Mouse (Mus musculus): ENCODE data around the gene Krtap3-3. TPM values are rescaled to one million over a fixed set of nuclear protein-coding genes. Genes with fewer than 3 reads are reported as not detected.

Krtap3-3 gene
- polyA plus RNA-seq, 1 experiment from 2014 or later, result not detected

GRCm38 (mm10) chr11:99547892-99548291 is 2.8 kb downstream of the Krtap3-3 start:
- Histone ChIP-seq H3K4me2 (ENCODE audit: low read length) (no peak overlapping the region), H3K4me1 (ENCODE audit: control insufficient read depth in 2 of 2, insufficient read depth in 2 of 2, low read length in 2 of 2) (no peaks in the 10 kb centered on the region), H3K9me3 (ENCODE audit: control insufficient read depth, low read length) (no peaks in the 10 kb centered on the region), H3K9ac (ENCODE audit: low read length) (no peak overlapping the region), H3K27me3 (ENCODE audit: control insufficient read depth, insufficient read depth, low read length) (no peaks in the 10 kb centered on the region), H3K27ac (replicated peaks in 1 of 2; ENCODE audit: control insufficient read depth in 1 of 2, insufficient read depth in 1 of 2, low read depth in 2 of 2, low read length in 2 of 2) (no peak overlapping the region), H3K4me3 (ENCODE audit: control insufficient read depth in 1 of 2, insufficient read depth in 1 of 2, low read depth in 1 of 2, low read length in 2 of 2) (no peak overlapping the region), H3K36me3 (ENCODE audit: control insufficient read depth, insufficient read depth, low read length) (no peaks in the 10 kb centered on the region)
- ATAC-seq (ENCODE audit: insufficient number of reproducible peaks, insufficient read depth, low FRiP score, low read depth), result no peak

- no peak overlapping the region for H3K27ac ChIP-seq (replicated peaks in 1 of 2; ENCODE audit: control insufficient read depth in 1 of 2, insufficient read depth in 1 of 2, low read depth in 2 of 2, low read length in 2 of 2)
- ATAC-seq (ENCODE audit: insufficient number of reproducible peaks, insufficient read depth, low FRiP score, low read depth), result no peak
- WGBS, result 60% methylated on average over 9 of the region's 9 CpGs
Observed at GRCm38 (mm10) chr11:99539721-99540120, 10.9 kb downstream of the Krtap3-3 start.

GRCm38 (mm10) chr11:99521288-99521860 is 29.3 kb downstream of the Krtap3-3 start, which contains the start of gene Krt39:
Gene Krt39, minus strand, starts transcription at chr11:99521338.
- no peak for ATAC-seq (ENCODE audit: insufficient number of reproducible peaks, insufficient read depth, low FRiP score, low read depth)
- WGBS, result 83% methylated on average over 13 of the region's 13 CpGs
- H3K27ac ChIP-seq (replicated peaks in 1 of 2; ENCODE audit: control insufficient read depth in 1 of 2, insufficient read depth in 1 of 2, low read depth in 2 of 2, low read length in 2 of 2), result no peak within 1 kb of the TSS

More at GRCm38 (mm10) chr11:99539721-99540120, 10.9 kb downstream of the Krtap3-3 start:
- H3K27me3 ChIP-seq (ENCODE audit: control insufficient read depth, insufficient read depth, low read length), result no peaks in the 10 kb centered on the region
- no peaks in the 10 kb centered on the region for H3K9me3 ChIP-seq (ENCODE audit: control insufficient read depth, low read length)
- H3K4me3 ChIP-seq (ENCODE audit: control insufficient read depth in 1 of 2, insufficient read depth in 1 of 2, low read depth in 1 of 2, low read length in 2 of 2), result no peak overlapping the region
- H3K4me2 ChIP-seq (ENCODE audit: low read length), result no peak overlapping the region
- H3K4me1 ChIP-seq (ENCODE audit: control insufficient read depth in 2 of 2, insufficient read depth in 2 of 2, low read length in 2 of 2), result no peaks in the 10 kb centered on the region; a peak in 1 of 4 replicates
- H3K9ac ChIP-seq (ENCODE audit: low read length), result no peak overlapping the region
- no peaks in the 10 kb centered on the region for H3K36me3 ChIP-seq (ENCODE audit: control insufficient read depth, insufficient read depth, low read length)

DNA sequence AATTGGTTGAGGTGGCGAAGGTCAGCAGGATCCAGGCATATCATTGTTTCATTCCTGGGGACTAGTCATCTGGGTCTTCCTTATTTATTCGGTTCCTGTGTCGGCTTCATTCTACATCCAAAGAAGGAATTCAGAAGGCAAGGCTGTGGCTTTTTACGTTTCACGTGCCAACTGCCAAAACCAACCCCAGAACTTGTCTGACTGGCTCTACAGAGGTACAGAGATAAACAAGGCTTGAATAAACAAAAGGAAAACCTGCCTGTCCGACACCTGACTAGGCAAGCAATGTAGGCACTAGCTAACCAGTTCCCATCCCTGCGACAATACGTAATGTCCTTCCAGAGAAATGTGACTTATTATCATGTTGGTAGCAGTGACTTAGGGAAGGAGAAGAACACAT is 36.6 kb downstream of the Krtap3-3 start:
- no peak for ATAC-seq (ENCODE audit: insufficient number of reproducible peaks, insufficient read depth, low FRiP score, low read depth)
- Histone ChIP-seq H3K4me1 (ENCODE audit: control insufficient read depth in 2 of 2, insufficient read depth in 2 of 2, low read length in 2 of 2) (no peaks in the 10 kb centered on the region), H3K36me3 (ENCODE audit: control insufficient read depth, insufficient read depth, low read length) (no peaks in the 10 kb centered on the region), H3K9ac (ENCODE audit: low read length) (no peak overlapping the region), H3K27ac (replicated peaks in 1 of 2; ENCODE audit: control insufficient read depth in 1 of 2, insufficient read depth in 1 of 2, low read depth in 2 of 2, low read length in 2 of 2) (no peak overlapping the region), H3K27me3 (ENCODE audit: control insufficient read depth, insufficient read depth, low read length) (no peaks in the 10 kb centered on the region), H3K9me3 (ENCODE audit: control insufficient read depth, low read length) (no peaks in the 10 kb centered on the region), H3K4me2 (ENCODE audit: low read length) (no peak overlapping the region), H3K4me3 (ENCODE audit: control insufficient read depth in 1 of 2, insufficient read depth in 1 of 2, low read depth in 1 of 2, low read length in 2 of 2) (no peak overlapping the region)
- 76% methylated on average over 8 of the region's 8 CpGs for WGBS

More at GRCm38 (mm10) chr11:99521288-99521860, 29.3 kb downstream of the Krtap3-3 start, which contains the start of gene Krt39:
- Histone ChIP-seq H3K36me3 (ENCODE audit: control insufficient read depth, insufficient read depth, low read length) (no peaks in the 10 kb centered on the region), H3K4me2 (ENCODE audit: low read length) (no peak within 1 kb of the TSS), H3K27me3 (ENCODE audit: control insufficient read depth, insufficient read depth, low read length) (no peaks in the 10 kb centered on the region), H3K4me1 (ENCODE audit: control insufficient read depth in 2 of 2, insufficient read depth in 2 of 2, low read length in 2 of 2) (no peaks in the 10 kb centered on the region), H3K9ac (ENCODE audit: low read length) (no peak within 1 kb of the TSS), H3K4me3 (ENCODE audit: control insufficient read depth in 1 of 2, insufficient read depth in 1 of 2, low read depth in 1 of 2, low read length in 2 of 2) (no peak within 1 kb of the TSS), H3K9me3 (ENCODE audit: control insufficient read depth, low read length) (no peaks in the 10 kb centered on the region)

Other genes with a start within 250 kb of the Krtap3-3 start
- gene Krt25, start 227.9 kb downstream of the Krtap3-3 start, polyA plus RNA-seq (2014; fragmentation: Nextera tagmentation; extraction: Ambion mirVana), result not detected in 2 replicates
- gene Krt26, start 212.9 kb downstream of the Krtap3-3 start, polyA plus RNA-seq (2014; fragmentation: Nextera tagmentation; extraction: Ambion mirVana), result not detected in 2 replicates
- not detected in 2 replicates for gene Krt27, start 199.8 kb downstream of the Krtap3-3 start, polyA plus RNA-seq (2014; fragmentation: Nextera tagmentation; extraction: Ambion mirVana)
- gene Krt28, start 176.0 kb downstream of the Krtap3-3 start, polyA plus RNA-seq (2014; fragmentation: Nextera tagmentation; extraction: Ambion mirVana), result 0.20 TPM in 1 of 2 replicates, not detected in the other
- gene Krt10, start 161.5 kb downstream of the Krtap3-3 start, polyA plus RNA-seq (2014; fragmentation: Nextera tagmentation; extraction: Ambion mirVana), result 15.7 and 18.4 TPM in 2 replicates
- not detected in 2 replicates for gene Krt12, start 128.6 kb downstream of the Krtap3-3 start, polyA plus RNA-seq (2014; fragmentation: Nextera tagmentation; extraction: Ambion mirVana)
- 0.67 and 0.70 TPM in 2 replicates for gene Krt20, start 112.7 kb downstream of the Krtap3-3 start, polyA plus RNA-seq (2014; fragmentation: Nextera tagmentation; extraction: Ambion mirVana)
- gene Krt23, start 57.7 kb downstream of the Krtap3-3 start, polyA plus RNA-seq (2014; fragmentation: Nextera tagmentation; extraction: Ambion mirVana), result 0.38 TPM in 1 of 2 replicates, not detected in the other
- not detected in 2 replicates for gene Krt39, start 29.5 kb downstream of the Krtap3-3 start, polyA plus RNA-seq (2014; fragmentation: Nextera tagmentation; extraction: Ambion mirVana)
- gene Krt40, start 7.7 kb downstream of the Krtap3-3 start, polyA plus RNA-seq (2014; fragmentation: Nextera tagmentation; extraction: Ambion mirVana), result not detected in 2 replicates
- not detected in 2 replicates for gene Krtap3-2, start 6.0 kb upstream of the Krtap3-3 start, polyA plus RNA-seq (2014; fragmentation: Nextera tagmentation; extraction: Ambion mirVana)
- gene Gm11939, start 8.6 kb upstream of the Krtap3-3 start, polyA plus RNA-seq (2014; fragmentation: Nextera tagmentation; extraction: Ambion mirVana), result not detected in 2 replicates
- not detected in 2 replicates for gene Krtap3-1, start 15.8 kb upstream of the Krtap3-3 start, polyA plus RNA-seq (2014; fragmentation: Nextera tagmentation; extraction: Ambion mirVana)
- gene Krtap1-5, start 30.2 kb upstream of the Krtap3-3 start, polyA plus RNA-seq (2014; fragmentation: Nextera tagmentation; extraction: Ambion mirVana), result not detected in 2 replicates
- gene Krtap1-4, start 32.8 kb upstream of the Krtap3-3 start, polyA plus RNA-seq (2014; fragmentation: Nextera tagmentation; extraction: Ambion mirVana), result not detected in 2 replicates
- not detected in 2 replicates for gene Krtap1-3, start 40.5 kb upstream of the Krtap3-3 start, polyA plus RNA-seq (2014; fragmentation: Nextera tagmentation; extraction: Ambion mirVana)
- gene Krtap9-3, start 47.2 kb upstream of the Krtap3-3 start, polyA plus RNA-seq (2014; fragmentation: Nextera tagmentation; extraction: Ambion mirVana), result not detected in 2 replicates
- gene Gm11938, start 52.4 kb upstream of the Krtap3-3 start, polyA plus RNA-seq (2014; fragmentation: Nextera tagmentation; extraction: Ambion mirVana), result not detected in 2 replicates
- gene Gm11937, start 59.3 kb upstream of the Krtap3-3 start, polyA plus RNA-seq (2014; fragmentation: Nextera tagmentation; extraction: Ambion mirVana), result not detected in 2 replicates
- gene Krtap2-4, start 64.0 kb upstream of the Krtap3-3 start, polyA plus RNA-seq (2014; fragmentation: Nextera tagmentation; extraction: Ambion mirVana), result not detected in 2 replicates
- gene Gm11562, start 69.6 kb upstream of the Krtap3-3 start, polyA plus RNA-seq (2014; fragmentation: Nextera tagmentation; extraction: Ambion mirVana), result not detected in 2 replicates
- gene Krtap4-1, start 77.4 kb upstream of the Krtap3-3 start, polyA plus RNA-seq (2014; fragmentation: Nextera tagmentation; extraction: Ambion mirVana), result not detected in 2 replicates
- not detected in 2 replicates for gene Krtap4-2, start 84.2 kb upstream of the Krtap3-3 start, polyA plus RNA-seq (2014; fragmentation: Nextera tagmentation; extraction: Ambion mirVana)
- not detected in 2 replicates for gene Krtap4-7, start 93.2 kb upstream of the Krtap3-3 start, polyA plus RNA-seq (2014; fragmentation: Nextera tagmentation; extraction: Ambion mirVana)
- not detected in 2 replicates for gene Gm11555, start 99.4 kb upstream of the Krtap3-3 start, polyA plus RNA-seq (2014; fragmentation: Nextera tagmentation; extraction: Ambion mirVana)
- not detected in 2 replicates for gene Gm11563, start 108.1 kb upstream of the Krtap3-3 start, polyA plus RNA-seq (2014; fragmentation: Nextera tagmentation; extraction: Ambion mirVana)
- gene Krtap4-6, start 115.1 kb upstream of the Krtap3-3 start, polyA plus RNA-seq (2014; fragmentation: Nextera tagmentation; extraction: Ambion mirVana), result not detected in 2 replicates
- gene Gm14190, start 139.9 kb upstream of the Krtap3-3 start, polyA plus RNA-seq (2014; fragmentation: Nextera tagmentation; extraction: Ambion mirVana), result not detected in 2 replicates
- gene Gm14180, start 183.4 kb upstream of the Krtap3-3 start, polyA plus RNA-seq (2014; fragmentation: Nextera tagmentation; extraction: Ambion mirVana), result not detected in 2 replicates
- gene Gm11595, start 222.0 kb upstream of the Krtap3-3 start, polyA plus RNA-seq (2014; fragmentation: Nextera tagmentation; extraction: Ambion mirVana), result not detected in 2 replicates
- not detected in 2 replicates for gene Krtap4-8, start 229.8 kb upstream of the Krtap3-3 start, polyA plus RNA-seq (2014; fragmentation: Nextera tagmentation; extraction: Ambion mirVana)
- gene Krtap4-9, start 234.3 kb upstream of the Krtap3-3 start, polyA plus RNA-seq (2014; fragmentation: Nextera tagmentation; extraction: Ambion mirVana), result not detected in 2 replicates
- not detected in 2 replicates for gene Gm11596, start 242.6 kb upstream of the Krtap3-3 start, polyA plus RNA-seq (2014; fragmentation: Nextera tagmentation; extraction: Ambion mirVana)
- gene Gm11569, start 248.1 kb upstream of the Krtap3-3 start, polyA plus RNA-seq (2014; fragmentation: Nextera tagmentation; extraction: Ambion mirVana), result not detected in 2 replicates